Mouse (Mus musculus) liver, embryonic 12.5 days (tissue): ENCODE results near the gene Man2a2. TPM values are rescaled to one million over a fixed set of nuclear protein-coding genes. Genes with fewer than 3 reads are reported as not detected.

Experiments
- ATAC-seq: fragments of 200-750 bp; cut with Nextera tagmentation; 2 replicates; pipeline ENCODE4 v1.8.0; 2017; ENCODE audit warnings: moderate number of reproducible peaks, mild to moderate bottlenecking, moderate library complexity
- H3K27ac ChIP-seq: fragments of 300-500 bp; sonication (generic); 2 replicates; pipeline ENCODE4 v1.5.1; 2016; ENCODE audit warnings: mild to moderate bottlenecking
- H3K27me3 ChIP-seq: fragments of 300-500 bp; sonication (generic); replicated peaks from 2 replicates; pipeline ENCODE4 v1.6.1; 2016; ENCODE audit warnings: mild to moderate bottlenecking, moderate library complexity
- H3K36me3 ChIP-seq: fragments of 300-500 bp; sonication (generic); 2 replicates; pipeline ENCODE4 v1.6.1; 2016; ENCODE audit warnings: mild to moderate bottlenecking, moderate library complexity
- H3K4me1 ChIP-seq: fragments of 300-500 bp; sonication (generic); 2 replicates; pipeline ENCODE4 v1.6.1; 2016
- H3K4me2 ChIP-seq: fragments of 300-500 bp; sonication (generic); 2 replicates; pipeline ENCODE4 v1.6.1; 2016; ENCODE audit warnings: mild to moderate bottlenecking, moderate library complexity
- H3K4me3 ChIP-seq: fragments of 300-500 bp; sonication (generic); 2 replicates; pipeline ENCODE4 v1.5.1; 2016; ENCODE audit warnings: mild to moderate bottlenecking, moderate library complexity
- H3K9ac ChIP-seq: fragments of 300-500 bp; sonication (generic); 2 replicates; pipeline ENCODE4 v1.6.1; 2016; ENCODE audit warnings: mild to moderate bottlenecking, moderate library complexity
- H3K9me3 ChIP-seq: fragments of 300-500 bp; sonication (generic); replicated peaks from 2 replicates; pipeline ENCODE4 v1.6.1; 2016; ENCODE audit warnings: mild to moderate bottlenecking, moderate library complexity
- WGBS: fragments of 180-500 bp; shearing (Covaris S2); methylation state at CpG from one replicate; pipeline ENCODE4 v1.1.7; 2016; ENCODE audit not compliant: insufficient replicate concordance; 5-methylcytosine and 5-hydroxymethylcytosine counted together
- polyA plus RNA-seq: library from polyadenylated mRNA; unstranded; fragments of >200 nt; fragmentation: Nextera tagmentation; extraction: Ambion mirVana; gene quantifications from 2 replicates; pipeline ENCODE4 v1.2.1, GENCODE M21; 2016

Gene Man2a2
- polyA plus RNA-seq, 1 experiment from 2014 or later: 6.5 TPM

- Histone ChIP-seq H3K4me3 (no peak overlapping the region), H3K4me1 (peaks cover 28% of the 10 kb centered on the region), H3K4me2 (no peak overlapping the region), H3K36me3 (no peaks in the 10 kb centered on the region), H3K9ac (no peak overlapping the region), H3K9me3 (no peaks in the 10 kb centered on the region), H3K27me3 (peaks cover 83% of the 10 kb centered on the region), H3K27ac (no peak overlapping the region)
- no peak for ATAC-seq
- WGBS: 76% methylated on average over 3 of the region's 3 CpGs
Observed at GRCm38 (mm10) chr7:80406186-80406585, 35.0 kb upstream of the Man2a2 start.

DNA sequence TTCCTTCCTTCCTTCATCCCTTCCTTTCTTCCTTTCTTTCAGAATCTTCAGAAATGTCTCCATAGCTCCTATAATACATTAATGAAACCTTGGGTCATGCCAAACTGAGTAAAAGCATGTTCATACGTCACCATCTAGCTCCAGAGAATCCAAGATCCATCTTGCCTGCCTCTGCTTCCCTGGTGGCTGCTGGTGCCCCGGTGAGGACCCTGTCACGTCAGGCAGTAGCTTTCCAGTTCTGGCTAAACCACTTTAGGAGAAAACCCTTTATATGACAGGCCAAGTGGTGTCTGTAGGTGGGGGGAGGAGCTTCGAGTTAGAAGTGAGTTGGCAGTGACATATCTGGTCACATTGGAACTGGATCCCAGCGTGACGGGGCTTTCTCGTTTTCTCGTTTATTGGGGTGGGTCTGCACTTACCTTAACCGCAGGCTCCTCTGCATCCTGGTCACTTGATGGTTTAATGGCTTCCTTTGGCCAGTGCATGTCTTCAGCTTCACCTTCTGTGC lies 34.1 kb upstream of the Man2a2 start, which contains the start of gene Furin:
Furin (minus strand) TSS at position 249 of the 508 bp plus-strand sequence.
- no peak within 1 kb of the TSS for H3K4me3 ChIP-seq
- WGBS: 54% methylated on average over 9 of the region's 9 CpGs
- peaks cover 38% of the 10 kb centered on the region for H3K4me1 ChIP-seq
- no peak within 1 kb of the TSS for H3K9ac ChIP-seq
- no peaks in the 10 kb centered on the region for H3K36me3 ChIP-seq
- H3K4me2 ChIP-seq: no peak within 1 kb of the TSS
- H3K9me3 ChIP-seq: no peaks in the 10 kb centered on the region
- peaks cover 85% of the 10 kb centered on the region for H3K27me3 ChIP-seq
- no peak within 1 kb of the TSS for H3K27ac ChIP-seq
- no peak for ATAC-seq

GRCm38 (mm10) chr7:80404101-80404894 lies 33.1 kb upstream of the Man2a2 start:
- Histone ChIP-seq H3K4me3 (no peak overlapping the region), H3K4me1 (peaks cover 42% of the 10 kb centered on the region), H3K27ac (no peak overlapping the region), H3K27me3 (peaks cover 88% of the 10 kb centered on the region), H3K4me2 (no peak overlapping the region), H3K9me3 (no peaks in the 10 kb centered on the region), H3K36me3 (no peaks in the 10 kb centered on the region), H3K9ac (no peak overlapping the region)
- 11% methylated on average over 7 of the region's 7 CpGs for WGBS
- no peak for ATAC-seq

DNA sequence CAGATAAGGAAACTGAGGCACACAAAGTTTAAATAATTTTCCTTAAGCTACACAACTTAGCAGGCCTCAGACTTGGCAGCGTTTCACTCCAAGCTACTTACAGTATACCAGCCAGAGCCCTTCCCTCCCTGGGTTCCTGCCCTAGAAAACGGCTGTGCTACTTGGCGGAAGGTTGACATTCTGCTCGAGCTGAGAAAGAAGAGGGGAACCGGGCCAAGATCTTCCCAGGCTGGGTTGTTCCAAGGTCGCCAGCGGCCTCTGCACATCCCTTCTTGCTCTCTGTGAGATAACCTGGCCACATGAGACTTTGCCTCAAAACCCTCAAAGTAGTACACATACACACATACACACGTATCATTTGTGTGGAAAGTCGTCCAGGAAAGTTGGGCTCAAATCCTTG lies 32.4 kb upstream of the Man2a2 start:
- no peak overlapping the region for H3K27ac ChIP-seq

DNA sequence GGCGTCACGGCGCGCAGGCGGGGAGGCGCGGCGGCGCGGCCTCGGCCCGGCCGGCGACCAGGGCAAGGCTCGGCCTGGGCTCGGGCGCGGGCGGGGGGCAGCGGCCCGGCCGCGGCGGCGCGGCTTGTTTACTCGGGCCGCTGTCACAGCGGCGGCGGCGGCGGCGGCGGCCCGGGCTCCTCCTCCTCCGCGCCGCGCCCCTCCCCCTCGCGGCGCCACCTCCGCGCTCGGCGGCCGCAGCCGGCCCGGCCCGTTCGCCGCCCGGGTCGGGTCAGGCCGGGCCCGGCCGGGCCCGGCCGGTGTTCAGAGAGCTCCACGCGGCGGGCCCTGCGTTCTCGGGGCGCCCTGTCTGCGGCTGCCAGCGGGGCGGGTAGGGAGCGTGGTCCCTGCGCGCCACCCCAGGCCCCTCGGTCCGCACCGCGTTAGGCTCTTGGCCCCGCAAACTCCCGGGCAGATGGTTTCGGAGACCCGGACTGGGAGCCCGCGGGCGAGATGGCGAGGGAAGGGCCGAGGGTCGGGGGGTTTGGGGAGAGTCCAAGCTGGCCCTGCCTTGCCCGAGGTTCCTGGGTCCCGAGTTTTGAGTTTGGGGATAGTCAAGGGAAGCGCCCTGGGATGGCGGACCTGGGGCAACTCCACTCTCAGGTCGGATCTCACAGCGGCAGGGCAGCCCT lies 31.6 kb upstream of the Man2a2 start:
- H3K4me2 ChIP-seq: peak overlapping the region; percentile 98
- H3K27ac ChIP-seq: peak overlapping the region; percentile 79
- peak overlapping the region; percentile 76 for H3K4me3 ChIP-seq
- peak overlapping the region; percentile 82 for H3K9ac ChIP-seq
- ATAC-seq: peak; percentile 70
- WGBS: 1% methylated on average over 66 of the region's 92 CpGs
- H3K9me3 ChIP-seq: no peaks in the 10 kb centered on the region
- H3K4me1 ChIP-seq: peaks cover 47% of the 10 kb centered on the region
- H3K27me3 ChIP-seq: peaks cover 86% of the 10 kb centered on the region
- H3K36me3 ChIP-seq: peaks cover 12% of the 10 kb centered on the region

More for the DNA sequence above, 32.4 kb upstream of the Man2a2 start:
- H3K9ac ChIP-seq: no peak overlapping the region; the same call in 1 of the 2 replicates
- no peak for ATAC-seq
- H3K9me3 ChIP-seq: no peaks in the 10 kb centered on the region
- 37% methylated on average over 9 of the region's 9 CpGs for WGBS
- peak overlapping the region; percentile 98 for H3K4me2 ChIP-seq
- peaks cover 5% of the 10 kb centered on the region for H3K36me3 ChIP-seq
- no peak overlapping the region for H3K4me3 ChIP-seq
- H3K4me1 ChIP-seq: peaks cover 47% of the 10 kb centered on the region
- peaks cover 88% of the 10 kb centered on the region for H3K27me3 ChIP-seq

DNA sequence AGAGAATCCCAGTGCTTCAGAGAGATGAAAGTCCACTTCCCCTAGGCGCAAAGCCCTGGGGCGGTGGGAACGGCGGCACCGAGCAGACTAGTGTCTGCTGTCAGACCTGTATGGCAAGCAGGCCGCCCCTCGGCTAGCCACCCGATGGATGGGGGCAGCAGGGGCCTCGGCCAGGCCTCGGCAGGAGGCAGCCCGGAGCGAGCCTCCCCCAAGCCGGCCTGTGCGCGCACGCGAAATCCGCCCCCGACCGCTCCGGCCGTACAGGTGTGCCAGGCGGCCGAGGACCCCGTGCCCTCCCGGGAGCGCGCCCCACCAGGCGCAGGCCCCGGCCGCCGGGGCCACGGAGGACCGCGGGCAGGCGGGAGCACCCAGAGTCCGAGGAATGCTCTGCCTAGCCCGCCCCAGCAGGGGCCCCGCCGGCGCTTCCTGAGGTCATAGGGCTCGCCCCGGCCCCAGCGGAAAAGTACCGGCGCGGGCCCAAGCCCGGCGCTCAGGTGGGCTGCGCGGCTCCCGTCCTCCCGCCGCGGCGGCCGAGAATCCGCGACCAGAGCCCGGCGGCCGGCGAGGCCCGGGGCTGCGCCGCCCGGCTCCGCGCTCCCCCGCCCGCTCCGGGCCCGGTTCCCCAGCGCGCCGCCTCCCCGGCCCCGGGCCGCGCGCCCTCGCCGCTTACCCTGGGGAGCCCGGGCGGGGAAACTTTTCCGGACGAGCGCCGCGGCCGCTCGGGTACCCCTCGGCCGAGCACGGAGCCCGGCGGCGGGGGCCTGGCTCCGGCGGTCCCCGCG lies 30.9 kb upstream of the Man2a2 start:
- peak overlapping the region; percentile 82 for H3K9ac ChIP-seq
- H3K27me3 ChIP-seq: peaks cover 79% of the 10 kb centered on the region
- no peaks in the 10 kb centered on the region for H3K9me3 ChIP-seq
- peak overlapping the region; percentile 79 for H3K27ac ChIP-seq
- peaks cover 48% of the 10 kb centered on the region for H3K4me1 ChIP-seq
- H3K36me3 ChIP-seq: peaks cover 20% of the 10 kb centered on the region
- under 1% methylated on average over 92 of the region's 102 CpGs for WGBS
- peak; percentile 47 for ATAC-seq
- H3K4me2 ChIP-seq: peak overlapping the region; percentile 98
- peak overlapping the region; percentile 76 for H3K4me3 ChIP-seq

DNA sequence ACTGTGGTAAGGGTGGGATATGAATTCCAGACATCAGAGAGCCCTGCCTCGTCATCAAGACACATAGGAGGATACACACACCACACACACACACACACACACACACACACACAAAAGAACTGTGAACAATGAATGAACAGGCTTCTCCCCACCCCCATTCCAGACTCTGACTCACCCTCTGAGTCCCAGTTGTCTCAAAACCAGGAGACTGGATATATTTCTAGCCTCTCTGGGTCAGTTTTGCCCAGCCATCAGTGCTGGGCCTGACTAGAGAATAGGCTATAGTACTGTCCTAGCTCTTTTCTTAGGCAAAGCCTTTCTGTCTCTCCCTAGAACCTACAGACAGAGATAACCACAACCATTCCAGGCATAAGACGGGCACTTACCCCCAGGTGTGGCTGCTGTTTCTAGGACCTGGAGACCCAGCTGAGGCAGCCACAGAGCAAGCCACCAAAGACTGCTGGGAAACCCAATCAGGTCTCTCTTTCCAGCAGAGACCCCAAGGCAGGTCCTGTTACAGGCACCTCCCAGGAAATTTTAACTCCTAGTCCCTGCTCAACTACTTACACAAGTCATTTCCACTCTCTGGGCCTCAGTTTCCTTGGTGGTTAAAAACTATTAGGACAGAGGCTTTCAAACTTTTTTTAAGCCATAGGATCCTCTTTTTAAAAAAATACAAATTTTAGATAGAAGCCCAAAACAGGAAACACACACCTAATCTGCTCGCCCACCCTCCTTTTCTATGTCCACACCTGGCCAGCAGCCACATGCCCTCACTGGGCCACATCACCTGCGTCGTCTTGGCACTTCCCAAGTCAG lies 30.1 kb upstream of the Man2a2 start:
- Histone ChIP-seq H3K9me3 (no peaks in the 10 kb centered on the region), H3K27ac (peak overlapping the region; percentile 79), H3K27me3 (peaks cover 72% of the 10 kb centered on the region), H3K4me1 (peaks cover 54% of the 10 kb centered on the region), H3K36me3 (peaks cover 27% of the 10 kb centered on the region), H3K4me2 (peak overlapping the region; percentile 98), H3K9ac (peak overlapping the region; percentile 82), H3K4me3 (peak overlapping the region; percentile 76)
- 0 out of 2 replicates have a peak, but pooled peaks have one; percentile 8 for ATAC-seq
- 31% methylated on average over 5 of the region's 5 CpGs for WGBS

GRCm38 (mm10) chr7:80400571-80400970 lies 29.4 kb upstream of the Man2a2 start:
- H3K9me3 ChIP-seq: no peaks in the 10 kb centered on the region
- peak overlapping the region; percentile 98 for H3K4me2 ChIP-seq
- peaks cover 65% of the 10 kb centered on the region for H3K27me3 ChIP-seq
- peaks cover 54% of the 10 kb centered on the region for H3K4me1 ChIP-seq
- H3K9ac ChIP-seq: no peak overlapping the region
- WGBS: 74% methylated on average over 6 of the region's 6 CpGs
- H3K4me3 ChIP-seq: peak overlapping the region; percentile 76; the same call in 1 of the 2 replicates
- ATAC-seq: no peak
- peak overlapping the region; percentile 48; the same call in 1 of the 2 replicates for H3K27ac ChIP-seq
- H3K36me3 ChIP-seq: peaks cover 32% of the 10 kb centered on the region

GRCm38 (mm10) chr7:80400099-80400498 lies 28.9 kb upstream of the Man2a2 start:
- H3K9ac ChIP-seq: no peak overlapping the region
- ATAC-seq: no peak
- WGBS: 69% methylated on average over 5 of the region's 5 CpGs
- H3K4me2 ChIP-seq: peak overlapping the region; percentile 98
- H3K36me3 ChIP-seq: peaks cover 36% of the 10 kb centered on the region
- H3K27me3 ChIP-seq: peaks cover 60% of the 10 kb centered on the region
- H3K9me3 ChIP-seq: no peaks in the 10 kb centered on the region
- peaks cover 54% of the 10 kb centered on the region for H3K4me1 ChIP-seq
- no peak overlapping the region for H3K4me3 ChIP-seq
- peak overlapping the region; percentile 48; the same call in 1 of the 2 replicates for H3K27ac ChIP-seq

- H3K4me3 ChIP-seq: no peak overlapping the region
- WGBS: 69% methylated on average over 9 of the region's 9 CpGs
- peaks cover 43% of the 10 kb centered on the region for H3K36me3 ChIP-seq
- H3K4me1 ChIP-seq: peaks cover 46% of the 10 kb centered on the region
- H3K27ac ChIP-seq: no peak overlapping the region
- peaks cover 48% of the 10 kb centered on the region for H3K27me3 ChIP-seq
- no peak for ATAC-seq
- H3K9ac ChIP-seq: no peak overlapping the region
- no peaks in the 10 kb centered on the region for H3K9me3 ChIP-seq
- no peak overlapping the region for H3K4me2 ChIP-seq
Observed at GRCm38 (mm10) chr7:80398654-80399444, 27.7 kb upstream of the Man2a2 start.
